Mouse (Mus musculus) ES-Bruce4 (cell line): ENCODE results near the gene Ddx17.

Experiments used
- CTCF ChIP-seq: IDR thresholded peaks from one replicate; pipeline ENCODE4 v1.8.1; 2011; ENCODE audit warnings: low read depth, low read length
- EP300 ChIP-seq: IDR thresholded peaks from 2 replicates; pipeline ENCODE4 v1.6.1; 2011; ENCODE audit warnings: low read depth, low read length; ENCODE audit not compliant: insufficient read depth
- POLR2A ChIP-seq: IDR thresholded peaks from one replicate; pipeline ENCODE4 v1.8.1; 2011; ENCODE audit warnings: low read length; ENCODE audit not compliant: insufficient read depth

DNA sequence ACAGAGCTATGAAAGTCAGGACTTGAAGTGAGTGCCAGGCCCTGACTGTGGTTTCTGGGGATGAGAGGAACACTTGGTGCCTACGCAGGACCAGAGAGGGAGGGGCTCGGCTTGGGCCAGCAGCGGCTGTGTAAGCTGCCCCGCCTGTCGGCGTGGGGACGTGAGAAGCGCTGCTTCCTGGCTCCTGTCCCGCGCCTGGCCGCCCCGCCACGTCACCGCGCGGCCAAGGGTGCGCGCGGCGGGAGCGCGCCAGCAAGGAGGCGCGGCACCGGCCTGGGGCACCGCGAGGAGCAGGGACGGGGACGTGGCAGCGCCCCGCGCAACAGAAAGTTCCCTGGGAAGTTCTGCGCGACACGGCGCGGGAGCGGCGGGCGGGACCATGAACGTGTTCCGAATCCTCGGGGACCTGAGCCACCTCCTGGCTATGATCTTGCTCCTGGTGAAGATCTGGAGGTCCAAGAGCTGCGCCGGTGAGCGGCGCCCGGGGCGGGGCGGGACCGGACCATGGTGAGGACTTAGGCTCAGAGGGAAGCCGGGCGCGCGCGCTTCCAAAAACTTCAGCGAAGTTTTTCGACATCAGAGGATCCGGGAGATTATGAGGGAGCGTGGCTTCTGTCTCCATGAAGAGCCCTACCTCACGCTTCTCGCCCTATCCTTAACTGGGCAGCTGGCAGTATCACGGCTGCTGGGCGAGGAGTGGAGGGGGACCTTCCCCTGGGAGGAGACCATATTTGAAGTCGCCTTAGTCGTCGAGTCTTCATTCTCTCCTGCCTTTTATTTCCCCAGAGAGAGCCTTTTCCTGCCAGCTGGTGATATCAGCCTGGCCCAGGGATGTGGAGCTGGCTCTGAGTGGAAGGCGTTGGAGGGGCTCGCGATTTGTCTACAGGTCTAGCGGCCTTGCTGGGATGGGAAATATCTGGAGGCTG lies 30.1 kb downstream of the Ddx17 start, which contains the start of gene Kdelr3:
- TF ChIP-seq CTCF = no peak
- no peak for TF ChIP-seq POLR2A
- TF ChIP-seq EP300 = no peak
